Comparison of ENCODE assay signal across 12 mouse cellular contexts in the genomic region with DNA sequence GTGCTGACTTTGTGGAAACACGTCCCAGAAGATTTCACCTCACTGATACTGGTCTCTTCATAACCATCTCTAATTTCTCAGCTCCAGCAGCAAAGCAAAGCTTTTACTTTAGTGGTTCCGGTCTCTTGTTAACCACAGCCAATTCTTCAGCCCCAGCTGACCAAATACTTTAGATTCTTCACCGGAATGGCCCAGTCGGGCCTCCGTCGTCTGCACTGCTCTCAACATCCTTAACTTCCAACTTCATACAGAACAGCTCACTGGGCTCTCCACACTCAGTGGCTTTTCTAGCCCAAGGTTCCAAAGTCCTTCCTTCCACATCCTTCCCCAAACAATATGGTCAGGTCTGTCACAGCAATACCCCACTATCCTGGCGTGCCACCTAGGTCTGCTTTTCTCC. TPM values are rescaled to one million over a fixed set of nuclear protein-coding genes. Genes with fewer than 3 reads are reported as not detected.
"Had no signal": no experiment of that assay in that cellular context is flagged by ENCODE, and none has a peak within 500 bp of the region (broad histone marks: within the 10 kb centered on the region; RNA-seq: fewer than 3 reads in every experiment).

No protein-coding gene starts in this region.

- H3K27ac ChIP-seq: limb, embryonic 12.5 days; limb, embryonic 15.5 days; liver, embryonic 12.5 days; liver, embryonic 15.5 days had no signal

- H3K9me3 ChIP-seq: limb, embryonic 12.5 days; limb, embryonic 15.5 days; liver, embryonic 12.5 days; liver, embryonic 15.5 days had no signal

- H3K36me3 ChIP-seq: limb, embryonic 12.5 days; limb, embryonic 15.5 days; liver, embryonic 12.5 days; liver, embryonic 15.5 days had no signal

- ATAC-seq: intestine, postnatal 0 days; liver, embryonic 12.5 days had no signal

- H3K4me3 ChIP-seq: limb, embryonic 12.5 days; limb, embryonic 15.5 days; liver, embryonic 12.5 days; liver, embryonic 15.5 days had no signal

- H3K9ac ChIP-seq: limb, embryonic 12.5 days; limb, embryonic 15.5 days; liver, embryonic 12.5 days; liver, embryonic 15.5 days had no signal

- H3K4me1 ChIP-seq: limb, embryonic 12.5 days; limb, embryonic 15.5 days; liver, embryonic 12.5 days; liver, embryonic 15.5 days had no signal

- H3K27me3 ChIP-seq: limb, embryonic 12.5 days; limb, embryonic 15.5 days; liver, embryonic 12.5 days; liver, embryonic 15.5 days had no signal

- H3K4me2 ChIP-seq: limb, embryonic 12.5 days; limb, embryonic 15.5 days; liver, embryonic 12.5 days; liver, embryonic 15.5 days; midbrain, embryonic 11.5 days had no signal

- DNase-seq: left cerebral cortex, postnatal 4 days; lung, adult 2 months; lung, postnatal 36 days; midbrain, embryonic 14.5 days; thymus, adult 18-20 months; thymus, postnatal 36 days had no signal

RNA-seq across cellular contexts. Expression of a gene that starts 46.7 kb away (rescaled TPM):
- polyA plus RNA-seq: limb, embryonic 12.5 days had no signal
